Mouse (Mus musculus) lung, postnatal 14 days (tissue): Measurements from ENCODE around the gene Ikbip.

Experiments used
- DNase-seq: peaks from one replicate; pipeline ENCODE4 v3.0.0; 2021

The Ikbip gene

DNA sequence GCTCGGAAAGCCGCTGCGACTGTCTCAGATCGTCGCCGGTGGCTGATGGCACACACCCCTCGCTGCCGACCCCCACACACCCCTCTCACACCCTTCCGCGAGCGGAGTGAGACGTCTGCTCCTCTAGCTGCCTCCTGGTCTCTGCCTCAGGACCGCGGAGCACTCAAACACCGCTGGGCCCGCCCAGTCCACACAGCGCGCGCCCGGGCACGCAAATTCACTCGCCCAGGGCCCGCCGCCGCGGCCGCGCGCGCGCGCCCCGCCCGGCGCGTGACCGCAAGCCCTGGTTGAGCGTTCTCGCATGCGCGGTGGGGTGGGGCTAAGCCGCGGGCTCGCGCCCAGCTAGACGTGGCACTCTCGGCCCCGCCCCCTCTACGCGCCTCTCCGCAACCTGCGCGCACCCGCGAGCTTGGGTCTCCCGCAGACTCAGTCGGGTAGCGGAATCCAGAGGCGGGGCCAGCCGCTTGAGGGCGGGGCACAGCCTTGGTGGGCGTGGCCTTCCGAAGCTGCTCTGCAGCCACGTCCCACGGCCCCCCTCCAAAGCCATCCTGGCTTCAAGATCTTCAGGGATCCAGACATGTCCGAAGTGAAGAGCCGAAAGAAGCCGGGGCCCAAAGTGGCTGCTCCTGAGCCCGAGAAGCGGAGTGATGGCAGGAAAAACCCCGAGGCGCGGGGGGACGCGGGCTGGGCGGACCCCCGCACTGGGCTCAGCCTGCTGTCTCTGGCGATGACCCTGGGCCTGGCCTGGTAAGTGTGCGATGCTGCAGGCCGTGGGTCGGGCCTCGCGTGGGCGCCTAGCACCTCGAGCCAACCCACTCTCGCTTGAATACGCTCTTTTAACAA is at the start of gene Ikbip, which contains the start of gene Apaf1:
TSS of gene Ikbip (plus strand) at position 391 of the 843 bp plus-strand sequence.
TSS of gene Apaf1 (minus strand) at position 221 of the 843 bp plus-strand sequence.
- DNase-seq: peak; percentile 100

DNA sequence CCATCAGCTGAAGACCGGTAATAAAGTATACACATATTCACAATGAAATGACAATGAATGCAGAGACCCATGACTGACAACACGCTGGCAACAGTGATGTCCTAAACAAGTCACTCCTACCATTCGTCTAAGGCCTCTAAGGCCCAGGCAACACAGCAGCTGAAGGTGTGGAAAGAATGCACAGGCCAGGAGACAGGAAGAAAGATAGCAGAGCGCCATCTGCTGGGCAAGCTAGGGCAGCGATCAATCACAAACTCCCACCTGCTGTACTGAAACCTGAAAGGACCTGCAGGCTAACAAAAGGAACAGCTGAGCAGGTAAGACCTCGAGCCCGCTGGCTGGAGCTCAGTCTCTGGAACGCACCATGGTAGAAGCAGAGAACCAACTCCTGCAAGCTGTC is 48.8 kb upstream of the Ikbip start:
- peak; percentile 60 for DNase-seq

GRCm38 (mm10) chr10:91049696-91050095 is 33.0 kb upstream of the Ikbip start:
- no peak for DNase-seq

GRCm38 (mm10) chr10:91051156-91051555 is 31.6 kb upstream of the Ikbip start:
- no peak for DNase-seq

DNA sequence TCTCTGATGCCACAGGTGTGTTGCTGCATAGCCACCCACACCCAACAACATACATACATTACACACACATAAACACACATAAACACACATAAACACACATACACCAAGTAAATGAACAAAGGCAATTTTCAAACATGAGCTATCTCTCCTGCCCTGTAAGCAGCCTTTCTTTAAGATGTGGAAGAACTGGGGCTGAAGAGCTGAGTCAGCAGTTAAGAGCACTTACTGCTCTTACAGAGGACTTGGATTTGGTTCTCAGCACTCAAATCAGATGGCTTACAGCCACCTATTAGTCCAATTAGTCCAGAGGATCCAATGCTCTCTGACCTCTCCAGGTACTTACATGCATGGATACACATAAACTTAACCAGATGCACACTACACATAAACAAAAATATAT is 30.0 kb upstream of the Ikbip start:
- DNase-seq: no peak

DNA sequence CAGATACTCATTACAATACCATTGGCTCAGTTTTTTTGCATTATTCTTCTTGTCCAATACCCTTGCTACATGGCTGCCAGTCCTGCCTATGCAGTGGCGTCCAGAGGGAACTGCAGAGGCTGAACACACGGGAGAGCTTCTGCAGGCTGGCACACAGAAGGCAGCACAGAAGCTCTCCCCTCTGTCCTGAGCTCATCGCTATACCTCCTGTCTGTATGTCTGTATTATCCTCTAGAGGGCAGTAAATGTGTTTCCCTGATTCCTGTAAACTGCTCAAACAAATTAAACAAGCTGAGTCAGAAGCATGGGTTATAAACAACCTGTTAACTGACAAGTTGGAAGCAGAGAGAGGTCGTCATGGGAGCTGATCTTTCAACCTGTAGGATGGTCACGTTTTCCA is 22.0 kb upstream of the Ikbip start:
- no peak for DNase-seq

DNA sequence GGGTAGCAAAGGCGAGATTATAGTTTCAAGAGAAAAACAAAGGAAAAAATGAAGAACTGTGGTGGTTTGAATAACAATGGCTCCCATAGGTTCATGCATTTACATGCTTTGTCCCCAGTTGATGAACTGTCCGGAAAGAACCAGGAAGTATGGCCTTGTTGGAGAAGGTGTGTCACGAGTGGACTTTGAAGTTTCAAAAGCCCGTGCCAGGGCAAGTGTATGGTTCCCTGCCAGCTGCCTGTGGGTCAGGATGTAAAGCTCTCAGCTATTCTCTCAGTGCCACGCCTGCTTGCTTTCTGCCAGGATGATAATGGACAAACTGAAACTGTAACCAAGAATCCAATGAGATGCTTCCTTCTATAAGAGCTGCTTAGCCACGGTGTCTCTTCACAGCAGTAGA is 20.4 kb upstream of the Ikbip start:
- DNase-seq: no peak

GRCm38 (mm10) chr10:91071768-91072167 is 11.0 kb upstream of the Ikbip start:
- no peak for DNase-seq

DNA sequence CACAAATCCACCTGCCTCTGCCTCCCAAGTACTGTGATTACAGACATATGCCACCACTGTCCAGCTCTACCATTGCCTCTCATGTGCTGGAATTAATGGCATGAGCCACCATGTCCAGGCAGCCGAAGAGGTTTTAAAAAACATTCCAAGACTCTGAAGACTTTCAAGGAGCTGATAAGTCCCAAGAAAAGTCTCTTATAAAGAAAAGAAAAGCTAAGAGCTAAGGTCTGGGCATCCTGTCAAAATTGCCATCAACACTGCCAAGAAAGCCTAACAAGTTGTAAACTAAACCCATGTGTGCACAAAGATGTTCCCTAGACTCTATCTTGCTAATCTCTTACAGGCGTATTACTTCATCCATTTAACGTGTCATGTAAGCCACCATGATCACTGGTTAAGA is 9.4 kb upstream of the Ikbip start:
- peak; percentile 42 for DNase-seq

GRCm38 (mm10) chr10:91076667-91077066 is 6.1 kb upstream of the Ikbip start:
- DNase-seq: no peak

DNA sequence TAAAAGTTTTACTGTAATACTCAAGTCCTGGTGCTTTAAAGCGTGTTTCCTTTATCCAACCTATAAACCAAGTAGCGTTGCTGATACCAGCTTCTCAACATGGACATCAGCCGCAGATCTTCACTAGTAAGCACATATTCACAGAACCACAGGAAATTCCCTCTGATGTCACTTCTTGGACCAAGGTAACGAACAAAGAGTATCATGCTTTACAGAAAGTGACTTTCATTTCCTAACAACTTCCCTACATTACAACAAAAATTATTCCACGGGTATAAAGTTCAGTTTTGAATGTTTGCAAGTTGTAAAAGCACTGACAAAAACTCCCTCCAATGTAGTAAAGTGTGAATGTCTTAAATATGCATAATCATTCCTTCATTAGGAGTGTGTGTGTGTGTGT is 2.2 kb upstream of the Ikbip start:
- DNase-seq: no peak

DNA sequence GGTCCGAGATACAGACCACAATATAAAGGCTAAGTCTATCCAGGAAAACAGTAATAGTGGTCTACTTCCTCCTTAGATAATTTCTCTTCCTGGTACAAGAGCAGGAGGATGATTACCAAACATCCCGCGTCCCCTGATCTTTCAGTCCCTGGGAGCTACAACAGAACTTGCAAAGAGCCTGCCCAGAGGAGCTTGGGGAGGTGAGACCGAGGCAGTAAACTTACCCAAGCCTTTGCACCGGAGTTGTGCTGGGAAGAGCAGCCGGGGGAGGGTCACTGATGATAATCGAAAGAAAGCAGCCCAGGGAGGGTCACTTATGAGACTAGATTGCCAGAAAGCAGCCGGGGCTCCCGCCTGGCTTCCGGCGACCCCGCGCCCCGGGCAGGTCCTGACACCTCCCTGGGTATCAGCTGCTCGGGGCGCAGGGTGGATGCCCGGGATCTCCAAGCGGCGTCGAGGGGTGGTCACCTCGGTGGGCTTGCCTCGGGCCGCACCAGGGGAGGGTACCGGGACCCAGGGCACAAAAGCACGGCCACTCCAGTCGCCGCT is 707 bp upstream of the Ikbip start:
- peak; percentile 39 for DNase-seq

- no peak for DNase-seq
Observed at GRCm38 (mm10) chr10:91083393-91083927, 720 bp downstream of the Ikbip start.

- DNase-seq: no peak
Observed at GRCm38 (mm10) chr10:91092812-91093211, 10.1 kb downstream of the Ikbip start.

DNA sequence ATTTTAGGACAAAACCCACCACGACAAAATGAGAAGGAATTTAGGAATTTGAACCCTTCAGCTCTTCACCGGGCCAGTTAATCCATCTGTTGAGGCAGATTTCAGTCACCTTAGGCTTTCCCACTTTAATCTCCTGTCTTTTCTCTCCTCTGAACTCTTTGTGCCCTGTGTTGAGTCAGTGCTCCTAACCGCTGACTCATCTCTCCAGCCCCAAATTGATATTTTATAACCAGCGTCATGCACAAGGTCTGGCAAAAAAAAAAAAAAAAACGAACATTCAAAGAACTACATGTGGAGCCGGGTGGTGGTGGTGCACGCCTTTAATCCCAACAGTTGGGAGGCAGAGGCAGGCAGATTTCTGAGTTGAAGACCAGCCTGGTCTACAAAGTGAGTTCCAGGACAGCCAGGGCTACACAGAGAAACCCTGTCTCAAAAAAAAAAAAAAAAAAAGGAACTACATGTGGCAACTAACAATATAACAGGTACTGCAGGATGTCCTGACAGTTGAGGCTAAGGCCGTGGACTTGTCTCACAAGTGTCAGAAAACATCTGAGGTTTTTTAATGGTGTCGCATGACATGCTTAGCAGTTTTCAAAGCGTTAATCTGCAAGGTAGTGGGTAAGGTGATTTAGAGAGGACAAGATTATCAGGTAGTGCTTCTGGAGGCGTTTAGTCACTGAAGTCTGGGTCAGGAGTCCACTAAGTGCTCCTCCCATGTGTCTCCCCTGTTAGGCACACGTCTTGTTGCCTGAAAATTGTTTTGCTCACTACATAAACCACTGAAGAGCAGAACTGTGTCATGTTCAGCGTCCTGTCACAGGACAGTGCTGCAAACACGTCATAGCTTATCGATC is 11.7 kb downstream of the Ikbip start:
- DNase-seq: no peak

GRCm38 (mm10) chr10:91098056-91098455 is 15.3 kb downstream of the Ikbip start:
- no peak for DNase-seq

DNA sequence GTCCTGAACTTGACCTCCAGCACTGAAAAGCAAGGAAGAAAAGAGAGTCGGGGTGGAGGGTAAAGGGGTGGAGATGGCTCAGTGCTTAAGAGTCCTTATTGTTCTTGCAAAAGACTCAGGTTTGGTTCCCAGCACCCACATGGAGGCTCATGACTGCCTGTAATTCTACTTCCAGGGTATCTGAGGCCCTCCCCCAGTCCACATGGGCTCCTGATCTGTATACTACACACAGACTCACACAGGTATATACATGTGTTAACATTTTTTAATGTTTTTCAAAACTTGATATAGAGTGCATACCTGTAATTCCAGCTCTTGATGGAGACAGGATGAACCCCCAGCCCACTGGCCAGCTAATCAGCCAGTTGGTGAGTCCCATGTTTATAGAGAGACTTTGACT is 17.4 kb downstream of the Ikbip start:
- no peak for DNase-seq

- DNase-seq: no peak
Observed at GRCm38 (mm10) chr10:91101936-91102335, 19.2 kb downstream of the Ikbip start.

- DNase-seq: no peak
Observed at GRCm38 (mm10) chr10:91102799-91103590, 20.3 kb downstream of the Ikbip start.

GRCm38 (mm10) chr10:91105981-91106380 is 23.2 kb downstream of the Ikbip start:
- no peak for DNase-seq

- DNase-seq: no peak
Observed at GRCm38 (mm10) chr10:91109841-91110240, 27.1 kb downstream of the Ikbip start.

- DNase-seq: no peak
Observed at GRCm38 (mm10) chr10:91116958-91117357, 34.2 kb downstream of the Ikbip start.
